Mouse (Mus musculus) inflammation-experienced regulatory T-cells, adult 6 months (primary cell): ENCODE results near the gene 1700034J05Rik. TPM values are rescaled to one million over a fixed set of nuclear protein-coding genes. Genes with fewer than 3 reads are reported as not detected.

ENCODE experiments used
- ATAC-seq: one replicate; pipeline ENCODE4 v1.8.0; 2017
- polyA plus RNA-seq, 3 experiments: library from polyadenylated mRNA; unstranded; fragments of 100-300 nt; shearing (Covaris generic); gene quantifications; one replicate each; pipeline ENCODE4 v1.2.1; 2017

The 1700034J05Rik gene
- polyA plus RNA-seq, 3 experiments from 2014 or later, result 0.40 TPM; not detected in 2

GRCm38 (mm10) chr6:146918341-146918740, 35.9 kb downstream of the 1700034J05Rik start:
- ATAC-seq, result no peak

GRCm38 (mm10) chr6:146917396-146917795, 36.8 kb downstream of the 1700034J05Rik start:
- no peak for ATAC-seq

- ATAC-seq, result no peak
These were observed 38.4 kb downstream of the 1700034J05Rik start for GRCm38 (mm10) chr6:146915808-146916207.

GRCm38 (mm10) chr6:146913489-146914198, 40.6 kb downstream of the 1700034J05Rik start:
- no peak for ATAC-seq

- ATAC-seq, result no peak
These were observed 41.3 kb downstream of the 1700034J05Rik start for GRCm38 (mm10) chr6:146912835-146913488.

- no peak for ATAC-seq
These were observed 43.4 kb downstream of the 1700034J05Rik start for GRCm38 (mm10) chr6:146910801-146911200.

- no peak for ATAC-seq
These were observed 44.3 kb downstream of the 1700034J05Rik start for GRCm38 (mm10) chr6:146909725-146910489.

GRCm38 (mm10) chr6:146908801-146909200, 45.4 kb downstream of the 1700034J05Rik start:
- no peak for ATAC-seq

- no peak for ATAC-seq
These were observed 46.4 kb downstream of the 1700034J05Rik start for GRCm38 (mm10) chr6:146907795-146908190.

- ATAC-seq, result no peak
These were observed 47.0 kb downstream of the 1700034J05Rik start for GRCm38 (mm10) chr6:146907061-146907794.

GRCm38 (mm10) chr6:146906000-146906786, 48.0 kb downstream of the 1700034J05Rik start:
- ATAC-seq, result no peak

- ATAC-seq, result no peak
These were observed 49.5 kb downstream of the 1700034J05Rik start for GRCm38 (mm10) chr6:146904707-146905106.

GRCm38 (mm10) chr6:146903632-146904031, 50.6 kb downstream of the 1700034J05Rik start:
- ATAC-seq, result no peak

- no peak for ATAC-seq
These were observed 52.3 kb downstream of the 1700034J05Rik start for GRCm38 (mm10) chr6:146901929-146902328.

Other genes with a start within 250 kb of the 1700034J05Rik start
- gene Stk38l, start 229.4 kb downstream of the 1700034J05Rik start, polyA plus RNA-seq, result 10 to 100 TPM; 10.7 to 32.2 (median 22.0) TPM
- gene Arntl2, start 158.4 kb downstream of the 1700034J05Rik start, polyA plus RNA-seq, result 1 to 10 TPM; 4.0 to 8.0 (median 7.9) TPM
- gene Smco2, start 104.3 kb downstream of the 1700034J05Rik start, polyA plus RNA-seq, result not detected
- gene Ppfibp1, start 65.9 kb downstream of the 1700034J05Rik start, polyA plus RNA-seq, result 10 to 100 TPM in 1 of 3 experiments, 1 to 10 TPM in 2; 7.7 to 14.1 (median 8.8) TPM
- gene Rep15, start 78.2 kb upstream of the 1700034J05Rik start, polyA plus RNA-seq, result under 1 TPM; 0.29 to 0.67 (median 0.34) TPM
- gene Mrps35, start 88.3 kb upstream of the 1700034J05Rik start, polyA plus RNA-seq, result 10 to 100 TPM; 80.2 to 97.5 (median 83.9) TPM
- gene Mansc4, start 132.6 kb upstream of the 1700034J05Rik start, polyA plus RNA-seq, result under 1 TPM in 2 of 3 experiments, not detected in 1; 0.33 to 0.40 TPM
- gene Klhl42, start 137.0 kb upstream of the 1700034J05Rik start, polyA plus RNA-seq, result 10 to 100 TPM; 10.5 to 22.9 (median 19.7) TPM